Mouse (Mus musculus) testis, adult 2 months (tissue): ENCODE data around the gene Ssr2. TPM values are rescaled to one million over a fixed set of nuclear protein-coding genes. Genes with fewer than 3 reads are reported as not detected.

Source experiments
- H3K27ac ChIP-seq: fragments of 200-500 bp; 2 replicates; pipeline ENCODE4 v1.5.1; 2012; ENCODE audit warnings: low read depth, low read length; ENCODE audit not compliant: control insufficient read depth, insufficient read depth
- H3K27me3 ChIP-seq: fragments of 200-500 bp; 2 replicates; pipeline ENCODE4 v1.6.1; 2012; ENCODE audit warnings: mild to moderate bottlenecking, low read length, moderate library complexity; ENCODE audit not compliant: control insufficient read depth, insufficient read depth
- H3K36me3 ChIP-seq: fragments of 200-500 bp; 2 replicates; pipeline ENCODE4 v1.6.1; 2012; ENCODE audit warnings: mild to moderate bottlenecking, low read length; ENCODE audit not compliant: control insufficient read depth, insufficient read depth
- H3K4me1 ChIP-seq: fragments of 200-500 bp; 2 replicates; pipeline ENCODE4 v1.6.1; 2012; ENCODE audit warnings: low read length; ENCODE audit not compliant: control insufficient read depth, insufficient read depth
- H3K4me3 ChIP-seq: fragments of 200-500 bp; 2 replicates; pipeline ENCODE4 v1.5.1; 2012; ENCODE audit warnings: low read depth, mild to moderate bottlenecking, low read length, moderate library complexity, mixed read lengths; ENCODE audit not compliant: control insufficient read depth
- CTCF ChIP-seq: fragments of 200-500 bp; IDR thresholded peaks from 2 replicates; pipeline ENCODE4 v1.5.1; 2012; ENCODE audit warnings: low read depth, mild to moderate bottlenecking, inconsistent platforms, low read length, moderate library complexity; ENCODE audit not compliant: control insufficient read depth, insufficient read depth, insufficient replicate concordance
- POLR2A ChIP-seq: fragments of 200-500 bp; IDR thresholded peaks from 2 replicates; pipeline ENCODE4 v1.6.1; 2012; ENCODE audit warnings: low read depth, mild to moderate bottlenecking, inconsistent platforms, low read length, moderate library complexity; ENCODE audit not compliant: control insufficient read depth
- polyA plus RNA-seq: library from polyadenylated mRNA; depleted of rRNA; stranded (reverse); fragments of >200 nt; gene quantifications from 2 replicates; pipeline ENCODE4 v1.2.3, GENCODE M21; 2012

The Ssr2 gene
- polyA plus RNA-seq, 1 experiment, result 161 TPM

DNA sequence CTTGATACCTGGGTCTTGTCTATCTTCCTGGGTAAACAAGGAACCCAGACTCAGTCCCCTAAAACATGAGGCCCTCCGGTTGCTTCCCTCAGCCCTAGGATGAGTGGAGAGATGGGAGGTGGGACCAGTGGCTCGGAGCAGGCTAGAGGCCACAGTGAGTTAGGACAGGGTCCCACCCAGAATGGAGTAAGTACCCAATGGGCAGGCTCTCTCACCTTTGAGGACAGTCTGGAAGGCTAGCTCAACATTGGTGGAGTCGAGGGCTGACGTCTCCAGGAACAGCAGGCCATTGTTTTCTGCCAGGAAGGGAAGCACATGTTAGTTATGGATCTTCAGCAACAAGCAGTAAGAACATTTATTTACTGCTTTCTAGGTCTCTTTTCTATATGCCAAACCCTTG is 33.2 kb upstream of the Ssr2 start:
- no peak overlapping the region for H3K4me3 ChIP-seq
- H3K27me3 ChIP-seq, result no peaks in the 10 kb centered on the region
- TF ChIP-seq CTCF (no peak), POLR2A (no peak)
- no peak overlapping the region for H3K27ac ChIP-seq
- no peaks in the 10 kb centered on the region for H3K36me3 ChIP-seq
- H3K4me1 ChIP-seq, result no peaks in the 10 kb centered on the region

DNA sequence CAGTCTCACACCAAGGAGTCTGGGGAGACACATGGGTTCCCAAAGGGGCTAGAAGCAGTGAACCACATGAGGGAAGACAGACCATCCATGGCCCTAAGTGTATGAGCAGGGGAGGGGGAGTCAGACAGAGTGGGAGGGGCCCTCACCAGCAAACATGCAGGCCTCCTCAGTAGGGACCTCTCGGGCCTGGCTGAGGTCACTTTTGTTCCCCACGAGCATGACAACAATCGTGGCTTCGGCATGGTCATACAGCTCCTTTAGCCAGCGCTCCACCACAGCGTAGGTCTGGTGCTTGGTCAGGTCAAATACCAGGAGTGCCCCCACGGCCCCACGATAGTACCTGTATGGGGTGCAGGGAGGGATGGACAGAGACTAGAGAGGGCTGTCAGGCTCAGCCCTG is 32.5 kb upstream of the Ssr2 start:
- TF ChIP-seq CTCF (no peak), POLR2A (no peak)
- Histone ChIP-seq H3K27me3 (no peaks in the 10 kb centered on the region), H3K27ac (no peak overlapping the region), H3K4me3 (no peak overlapping the region), H3K4me1 (peaks cover 2% of the 10 kb centered on the region), H3K36me3 (no peaks in the 10 kb centered on the region)

DNA sequence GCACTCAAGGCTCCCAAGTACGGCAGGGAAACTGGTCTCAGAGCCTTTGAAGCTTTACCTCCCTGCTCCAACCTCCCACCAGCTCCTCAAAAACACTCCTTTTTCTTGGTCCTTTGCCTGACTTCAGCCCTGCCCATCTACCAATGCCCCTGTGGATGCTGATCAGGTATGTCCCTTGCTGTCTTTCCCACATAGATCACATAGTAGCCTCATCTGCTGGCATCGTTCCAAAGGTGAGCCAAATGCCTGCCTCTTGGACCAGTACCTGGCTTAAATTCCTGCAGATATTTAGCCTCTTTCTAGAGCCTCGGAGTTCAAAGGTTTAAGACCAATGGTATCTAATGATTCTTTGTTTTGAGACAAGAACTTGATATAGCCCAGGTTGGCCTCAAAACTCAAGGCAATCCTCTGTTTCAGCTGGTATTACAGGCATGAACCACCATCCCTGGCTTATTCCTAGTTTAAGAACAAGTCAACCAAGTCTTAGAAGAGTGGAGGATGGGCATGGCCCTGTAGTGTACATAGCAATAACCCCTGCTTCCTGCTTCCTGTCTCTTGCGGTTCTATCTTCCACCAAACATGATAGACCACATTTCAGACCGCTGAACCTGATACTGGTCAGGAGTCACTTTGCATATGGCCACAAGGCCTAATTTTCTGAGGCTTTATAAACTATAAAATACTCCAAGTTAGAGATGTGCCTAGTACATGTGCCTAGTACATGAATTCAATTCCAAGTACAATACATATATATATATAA is 31.8 kb upstream of the Ssr2 start:
- H3K27me3 ChIP-seq, result no peaks in the 10 kb centered on the region
- H3K4me3 ChIP-seq, result no peak overlapping the region
- H3K4me1 ChIP-seq, result peaks cover 6% of the 10 kb centered on the region
- H3K27ac ChIP-seq, result no peak overlapping the region
- H3K36me3 ChIP-seq, result no peaks in the 10 kb centered on the region
- no peak for TF ChIP-seq POLR2A
- no peak for TF ChIP-seq CTCF

DNA sequence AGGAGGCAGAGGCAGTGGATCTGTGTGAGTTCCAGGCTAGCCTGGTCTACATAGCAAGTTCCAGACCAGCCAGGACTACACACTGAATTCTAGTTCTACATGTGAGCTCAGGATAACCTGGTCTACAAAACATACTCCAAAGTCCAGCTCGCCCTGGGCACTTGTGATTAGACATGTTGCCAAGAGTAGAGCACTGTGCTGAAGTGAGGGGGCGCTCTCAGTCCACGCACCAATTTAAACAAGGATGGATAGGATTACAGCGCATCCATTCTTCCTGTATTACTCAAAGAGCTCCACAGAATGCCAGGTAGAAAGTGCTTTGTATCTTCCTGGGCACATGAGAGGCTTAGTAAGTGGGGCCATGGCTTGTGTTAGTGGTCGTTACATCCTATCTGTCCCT is 31.2 kb upstream of the Ssr2 start:
- H3K36me3 ChIP-seq, result no peaks in the 10 kb centered on the region
- H3K27ac ChIP-seq, result no peak overlapping the region
- H3K4me1 ChIP-seq, result peaks cover 6% of the 10 kb centered on the region
- H3K4me3 ChIP-seq, result no peak overlapping the region
- TF ChIP-seq POLR2A, result no peak
- TF ChIP-seq CTCF, result no peak
- no peaks in the 10 kb centered on the region for H3K27me3 ChIP-seq

DNA sequence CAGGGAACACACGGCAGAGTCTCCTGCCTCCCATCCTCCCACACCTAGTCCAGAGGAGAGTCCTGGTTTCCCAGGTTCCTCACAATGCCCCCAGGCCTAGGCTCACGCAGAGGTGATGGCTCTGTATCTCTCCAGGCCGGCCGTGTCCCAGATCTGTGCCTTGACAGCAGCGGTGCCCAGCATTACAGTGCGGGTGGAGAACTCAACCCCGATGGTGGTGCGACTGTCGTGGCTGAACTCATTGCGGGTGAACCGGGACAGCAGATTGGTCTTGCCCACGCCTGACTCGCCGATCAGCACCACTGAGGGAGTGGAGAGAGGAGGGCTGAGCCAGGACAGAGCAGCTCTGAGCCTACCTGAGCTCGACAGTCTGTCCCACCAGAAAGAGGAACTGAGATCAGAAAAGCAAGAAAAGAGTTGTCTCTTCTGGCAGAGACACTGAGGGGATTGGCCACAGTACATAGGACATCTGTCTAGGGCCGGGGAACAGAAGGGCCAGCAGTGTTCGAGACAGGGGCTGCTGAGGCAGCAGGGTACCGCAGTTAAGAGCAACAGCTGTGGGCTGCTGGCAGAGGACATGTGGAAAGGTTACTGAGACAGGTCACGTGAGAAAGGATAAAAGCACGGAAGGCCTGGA is 30.6 kb upstream of the Ssr2 start:
- TF ChIP-seq POLR2A, result no peak
- Histone ChIP-seq H3K4me3 (no peak overlapping the region), H3K4me1 (peaks cover 6% of the 10 kb centered on the region), H3K36me3 (no peaks in the 10 kb centered on the region), H3K27ac (no peak overlapping the region), H3K27me3 (no peaks in the 10 kb centered on the region)

DNA sequence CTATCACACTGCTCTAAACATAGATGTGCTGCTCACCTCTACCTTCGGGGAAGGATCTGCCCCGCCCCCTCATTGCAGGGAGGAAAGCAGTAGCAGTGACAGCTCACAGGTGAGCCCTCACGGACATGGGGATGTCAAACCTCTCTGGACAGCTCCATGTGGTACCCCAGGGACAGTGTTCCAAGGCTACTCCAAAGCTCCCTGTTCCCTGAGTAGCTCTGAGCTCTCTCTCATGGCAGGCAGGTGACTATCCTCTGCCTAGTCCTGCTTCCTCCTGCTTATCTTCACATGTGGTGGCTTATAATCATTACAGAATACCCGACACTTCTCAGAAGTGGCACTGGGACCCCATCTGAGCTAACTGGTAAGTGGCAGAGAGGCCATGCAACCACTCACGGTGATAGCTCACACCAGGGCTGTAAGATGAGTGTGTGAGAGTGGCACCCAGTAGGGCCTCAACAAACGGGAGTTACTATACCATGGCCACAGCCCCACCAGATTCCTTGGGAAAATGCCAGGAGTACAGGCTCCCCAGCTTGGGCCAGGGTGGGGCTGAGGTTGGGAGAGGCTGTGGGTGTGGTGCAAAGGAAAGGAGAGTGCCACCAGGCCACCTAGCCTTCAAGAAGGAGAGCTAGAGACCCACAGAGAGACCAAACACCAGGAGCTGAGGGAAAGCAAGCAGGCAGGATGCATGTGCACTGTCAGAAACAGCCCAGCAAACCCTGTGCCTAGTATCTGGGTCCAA is 28.8 kb upstream of the Ssr2 start:
- H3K36me3 ChIP-seq, result no peaks in the 10 kb centered on the region
- H3K4me3 ChIP-seq, result no peak overlapping the region
- H3K27ac ChIP-seq, result no peak overlapping the region
- TF ChIP-seq POLR2A, result no peak
- TF ChIP-seq CTCF, result no peak
- no peaks in the 10 kb centered on the region for H3K27me3 ChIP-seq
- peaks cover 6% of the 10 kb centered on the region for H3K4me1 ChIP-seq

DNA sequence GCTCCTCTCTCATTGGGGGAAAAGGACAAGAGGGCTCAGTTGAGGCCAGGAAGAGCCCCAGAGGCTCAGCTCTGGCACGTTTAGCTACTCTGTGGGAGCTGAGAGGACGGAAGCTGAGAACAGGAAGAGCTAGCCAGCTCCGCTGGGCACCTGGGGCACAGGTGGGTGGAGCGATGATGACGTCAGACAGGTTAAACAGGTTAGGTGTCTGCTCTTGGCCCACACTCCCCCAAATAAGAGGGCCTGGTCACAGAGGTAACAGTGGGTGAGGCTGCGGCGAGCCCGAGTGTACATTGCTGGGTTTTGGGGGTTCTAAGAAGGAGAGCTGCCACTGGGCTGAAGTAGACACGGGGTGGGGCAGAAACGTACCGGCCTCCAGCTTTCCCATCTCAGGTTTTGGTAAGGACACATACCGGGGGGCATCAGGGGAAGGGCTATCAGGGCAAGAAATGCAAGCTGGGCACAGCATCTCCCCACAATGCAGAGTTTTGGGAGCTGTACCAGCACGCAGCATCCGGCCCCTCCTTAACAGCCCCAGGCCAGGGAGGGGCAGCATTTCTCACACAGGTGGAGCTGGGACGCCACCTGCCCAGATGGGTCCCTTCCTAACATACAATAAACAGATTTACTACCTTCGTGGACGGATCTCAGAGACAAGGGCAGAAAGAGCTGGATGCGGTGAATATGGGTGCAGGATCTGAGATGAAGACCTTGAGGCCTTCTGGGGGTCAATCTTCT is 27.3 kb upstream of the Ssr2 start, which contains the start of gene Rab25:
TSS of gene Rab25 (minus strand) at position 121 of the 738 bp plus-strand sequence.
- no peak within 1 kb of the TSS for H3K4me3 ChIP-seq
- peaks cover 11% of the 10 kb centered on the region for H3K4me1 ChIP-seq
- no peaks in the 10 kb centered on the region for H3K36me3 ChIP-seq
- no peak for TF ChIP-seq CTCF
- TF ChIP-seq POLR2A, result no peak
- no peaks in the 10 kb centered on the region for H3K27me3 ChIP-seq
- no peak within 1 kb of the TSS for H3K27ac ChIP-seq
